Mouse (Mus musculus): Measurements from ENCODE around the gene Bri3.

GRCm38 (mm10) chr5:144431481-144431880 is 187.2 kb downstream of the Bri3 start:
- TF ChIP-seq CTCF (IDR thresholded peaks at IDR 0.05; ENCODE audit: insufficient read depth, low read length) (no peak), POLR2A (IDR thresholded peaks at IDR 0.05; ENCODE audit: borderline replicate concordance, extremely low read depth, low read depth, low read length) (no peak)

Data from lung, adult 2 months (tissue).